Comparison of ENCODE assay signal across 8 mouse cellular contexts in the genomic region with DNA sequence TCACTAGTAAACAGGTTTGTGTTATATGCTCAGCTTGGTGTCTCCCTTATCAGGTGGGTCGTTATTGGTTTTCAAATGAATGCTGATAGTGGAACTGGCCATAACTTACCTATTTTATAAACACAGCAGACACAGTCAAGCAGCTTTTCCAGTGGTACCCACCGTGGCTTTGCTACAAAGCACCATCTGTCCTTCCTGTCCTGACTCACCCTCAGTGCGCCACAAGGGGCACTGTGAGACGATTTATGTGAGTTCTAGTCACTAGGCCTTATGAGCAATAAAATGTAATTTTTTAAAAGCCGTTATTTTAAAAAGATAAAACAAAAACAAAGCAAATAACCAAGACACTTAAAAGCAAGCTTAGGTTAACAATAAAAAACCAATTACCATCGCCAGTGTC. TPM values are rescaled to one million over a fixed set of nuclear protein-coding genes. Genes with fewer than 3 reads are reported as not detected.
DNase-seq lines count a peak whose midpoint lies in the region; ATAC-seq and TF ChIP-seq lines count a peak whose summit lies in the region.
"Had no signal": no experiment of that assay in that cellular context is flagged by ENCODE, and none has a peak within 500 bp of the region (broad histone marks: within the 10 kb centered on the region; RNA-seq: fewer than 3 reads in every experiment).

No protein-coding gene starts in this region.

- peak; percentile 61 for TF ChIP-seq CTCF in intestine, postnatal 0 days (IDR thresholded peaks at IDR 0.05; ENCODE audit: low read depth)

- no peaks in the 10 kb centered on the region for H3K27me3 ChIP-seq in intestine, postnatal 0 days (replicated peaks; ENCODE audit: control insufficient read depth, insufficient read depth, low read length)
- no peaks in the 10 kb centered on the region for H3K27me3 ChIP-seq in intestine, embryonic 15.5 days (replicated peaks)

- peaks cover 19% of the 10 kb centered on the region; the same call in 1 of the 2 replicates for H3K36me3 ChIP-seq in intestine, postnatal 0 days (ENCODE audit: control insufficient read depth, insufficient read depth)
- H3K36me3 ChIP-seq in intestine, embryonic 15.5 days, result no peaks in the 10 kb centered on the region

- no peak for ATAC-seq in intestine, postnatal 0 days
- ATAC-seq in intestine, embryonic 15.5 days, result no peak
- peak; percentile 50; the same call in 1 of the 2 replicates for ATAC-seq in common myeloid progenitor, adult 5-6 weeks (replicated peaks; ENCODE audit: low read depth, poor library complexity, severe bottlenecking)

- no peaks in the 10 kb centered on the region for H3K4me1 ChIP-seq in intestine, postnatal 0 days (replicated peaks; ENCODE audit: control insufficient read depth, insufficient read depth, low read length)
- no peaks in the 10 kb centered on the region for H3K4me1 ChIP-seq in intestine, embryonic 15.5 days (replicated peaks)

- no peak overlapping the region for H3K27ac ChIP-seq in intestine, postnatal 0 days (ENCODE audit: low read depth, low read length)
- no peak overlapping the region for H3K27ac ChIP-seq in intestine, embryonic 15.5 days

- WGBS in intestine, postnatal 0 days, result 53% methylated on average over 6 of the region's 6 CpGs
- 51% methylated on average over 6 of the region's 6 CpGs for WGBS in intestine, embryonic 15.5 days

- H3K9ac ChIP-seq in intestine, postnatal 0 days (ENCODE audit: low read depth, low read length), result no peak overlapping the region
- H3K9ac ChIP-seq in intestine, embryonic 15.5 days, result no peak overlapping the region

- H3K9me3 ChIP-seq in intestine, postnatal 0 days (ENCODE audit: control insufficient read depth), result no peaks in the 10 kb centered on the region
- H3K9me3 ChIP-seq in intestine, embryonic 15.5 days, result no peaks in the 10 kb centered on the region

- no peak overlapping the region for H3K4me3 ChIP-seq in intestine, postnatal 0 days (ENCODE audit: low read depth, low read length)
- no peak overlapping the region for H3K4me3 ChIP-seq in intestine, embryonic 15.5 days (replicated peaks)

- no peak overlapping the region for H3K4me2 ChIP-seq in intestine, postnatal 0 days (replicated peaks; ENCODE audit: low read depth)
- no peak overlapping the region for H3K4me2 ChIP-seq in intestine, embryonic 15.5 days (replicated peaks)

- DNase-seq in right cerebral cortex, postnatal 10 days (ENCODE audit: low spot score in 2 of 2), result peak; percentile 50 to 52
- DNase-seq in right cerebral cortex, postnatal 36 days (ENCODE audit: low spot score in 2 of 2), result no peak
- DNase-seq in thymus, postnatal 4 days, result peak; percentile 51
- no peak for DNase-seq in layer of hippocampus, postnatal 36 days
- DNase-seq: gastrocnemius, postnatal 10 days had no signal

RNA-seq across cellular contexts. Expression of a gene that starts 13.8 kb away (rescaled TPM):
- polyA plus RNA-seq in intestine, postnatal 0 days (2015; fragmentation: Nextera tagmentation; extraction: Ambion mirVana), result 59.3 and 73.8 TPM in 2 replicates
- polyA plus RNA-seq in intestine, embryonic 15.5 days (2015; fragmentation: Nextera tagmentation; extraction: Ambion mirVana), result 10.6 and 11.1 TPM in 2 replicates
- total RNA-seq in common myeloid progenitor, adult 5-6 weeks (2017), result 1.1 and 7.4 TPM in 2 replicates
- total RNA-seq in layer of hippocampus, postnatal 36 days (2021), result 10 to 100 TPM; 15.7 to 16.5 TPM

RNA-seq across cellular contexts. Expression of a gene that starts 45.6 kb away (rescaled TPM):
- 17.2 and 23.4 TPM in 2 replicates for polyA plus RNA-seq in intestine, postnatal 0 days (2015; fragmentation: Nextera tagmentation; extraction: Ambion mirVana)
- polyA plus RNA-seq in intestine, embryonic 15.5 days (2015; fragmentation: Nextera tagmentation; extraction: Ambion mirVana), result 13.0 and 14.4 TPM in 2 replicates
- 0.55 TPM in 1 of 2 replicates, not detected in the other for total RNA-seq in common myeloid progenitor, adult 5-6 weeks (2017)
- total RNA-seq in layer of hippocampus, postnatal 36 days (2021), result 1 to 10 TPM; 5.1 to 7.0 TPM

Comparison
In these comparisons a context has a peak if more than half of its experiments do, and no peak if none do; other contexts are left out.
1. DNase-seq: peak in right cerebral cortex, postnatal 10 days (2 of 2) and thymus, postnatal 4 days (single experiment); none in right cerebral cortex, postnatal 36 days (0 of 2) and layer of hippocampus, postnatal 36 days (0 of 2).